Mouse (Mus musculus) stomach, embryonic 15.5 days (tissue): Measurements from ENCODE around the gene 1810024B03Rik. TPM values are rescaled to one million over a fixed set of nuclear protein-coding genes. Genes with fewer than 3 reads are reported as not detected.

Experiments used
- ATAC-seq: fragments of 200-750 bp; cut with Nextera tagmentation; 2 replicates; pipeline ENCODE4 v1.8.0; 2017; ENCODE audit warnings: low read depth, moderate number of reproducible peaks, moderate TSS enrichment; ENCODE audit not compliant: insufficient read depth, low FRiP score
- H3K27ac ChIP-seq: fragments of 300-500 bp; sonication (generic); 2 replicates; pipeline ENCODE4 v1.5.1; 2015; ENCODE audit warnings: mild to moderate bottlenecking, inconsistent platforms
- H3K27me3 ChIP-seq: fragments of 300-500 bp; sonication (generic); replicated peaks from 2 replicates; pipeline ENCODE4 v1.6.1; 2015; ENCODE audit warnings: inconsistent platforms
- H3K36me3 ChIP-seq: fragments of 300-500 bp; sonication (generic); 2 replicates; pipeline ENCODE4 v1.6.1; 2015; ENCODE audit warnings: inconsistent platforms
- H3K4me1 ChIP-seq: fragments of 300-500 bp; sonication (generic); 2 replicates; pipeline ENCODE4 v1.6.1; 2015; ENCODE audit warnings: inconsistent platforms
- H3K4me2 ChIP-seq: fragments of 300-500 bp; sonication (generic); 2 replicates; pipeline ENCODE4 v1.6.1; 2015; ENCODE audit warnings: mild to moderate bottlenecking, inconsistent platforms
- H3K4me3 ChIP-seq: fragments of 300-500 bp; sonication (generic); replicated peaks from 2 replicates; pipeline ENCODE4 v1.5.1; 2015; ENCODE audit warnings: inconsistent platforms
- H3K9ac ChIP-seq: fragments of 300-500 bp; sonication (generic); 2 replicates; pipeline ENCODE4 v1.6.1; 2015; ENCODE audit warnings: inconsistent platforms
- H3K9me3 ChIP-seq: fragments of 300-500 bp; sonication (generic); 2 replicates; pipeline ENCODE4 v1.6.1; 2016; ENCODE audit warnings: inconsistent platforms
- WGBS: fragments of 180-500 bp; shearing (Covaris S2); methylation state at CpG from one replicate; pipeline ENCODE4 v1.1.7; 2015; 5-methylcytosine and 5-hydroxymethylcytosine counted together
- polyA plus RNA-seq: library from polyadenylated mRNA; unstranded; fragments of >200 nt; fragmentation: Nextera tagmentation; extraction: Ambion mirVana; gene quantifications from 2 replicates; pipeline ENCODE4 v1.2.1, GENCODE M21; 2015

1810024B03Rik gene
- polyA plus RNA-seq, 1 experiment from 2014 or later: 1.9 TPM

DNA sequence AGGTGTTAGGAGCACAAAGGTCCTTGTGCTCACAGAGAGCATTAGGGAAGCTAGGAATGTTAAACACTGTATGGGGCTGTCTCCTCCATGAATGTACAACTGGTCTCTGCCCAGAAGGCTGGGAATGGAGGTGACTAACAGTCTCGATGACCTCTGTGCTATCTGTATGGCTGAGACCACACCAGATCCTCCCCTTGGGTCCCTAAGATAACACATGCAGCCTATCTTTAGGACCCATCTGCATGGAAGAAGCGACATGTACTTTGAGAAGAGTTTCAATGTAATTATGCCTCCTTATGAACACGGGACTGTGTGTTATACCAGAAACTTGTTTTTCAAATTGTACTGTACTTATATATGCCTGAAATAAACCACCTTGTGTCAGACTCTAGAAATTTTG is 62.4 kb downstream of the 1810024B03Rik start:
- ATAC-seq: no peak
- Histone ChIP-seq H3K9ac (no peak overlapping the region), H3K4me2 (no peak overlapping the region), H3K27ac (no peak overlapping the region), H3K9me3 (no peaks in the 10 kb centered on the region), H3K36me3 (no peaks in the 10 kb centered on the region), H3K4me3 (no peak overlapping the region), H3K27me3 (no peaks in the 10 kb centered on the region), H3K4me1 (peaks cover 8% of the 10 kb centered on the region)
- 80% methylated on average over 3 of the region's 3 CpGs for WGBS

DNA sequence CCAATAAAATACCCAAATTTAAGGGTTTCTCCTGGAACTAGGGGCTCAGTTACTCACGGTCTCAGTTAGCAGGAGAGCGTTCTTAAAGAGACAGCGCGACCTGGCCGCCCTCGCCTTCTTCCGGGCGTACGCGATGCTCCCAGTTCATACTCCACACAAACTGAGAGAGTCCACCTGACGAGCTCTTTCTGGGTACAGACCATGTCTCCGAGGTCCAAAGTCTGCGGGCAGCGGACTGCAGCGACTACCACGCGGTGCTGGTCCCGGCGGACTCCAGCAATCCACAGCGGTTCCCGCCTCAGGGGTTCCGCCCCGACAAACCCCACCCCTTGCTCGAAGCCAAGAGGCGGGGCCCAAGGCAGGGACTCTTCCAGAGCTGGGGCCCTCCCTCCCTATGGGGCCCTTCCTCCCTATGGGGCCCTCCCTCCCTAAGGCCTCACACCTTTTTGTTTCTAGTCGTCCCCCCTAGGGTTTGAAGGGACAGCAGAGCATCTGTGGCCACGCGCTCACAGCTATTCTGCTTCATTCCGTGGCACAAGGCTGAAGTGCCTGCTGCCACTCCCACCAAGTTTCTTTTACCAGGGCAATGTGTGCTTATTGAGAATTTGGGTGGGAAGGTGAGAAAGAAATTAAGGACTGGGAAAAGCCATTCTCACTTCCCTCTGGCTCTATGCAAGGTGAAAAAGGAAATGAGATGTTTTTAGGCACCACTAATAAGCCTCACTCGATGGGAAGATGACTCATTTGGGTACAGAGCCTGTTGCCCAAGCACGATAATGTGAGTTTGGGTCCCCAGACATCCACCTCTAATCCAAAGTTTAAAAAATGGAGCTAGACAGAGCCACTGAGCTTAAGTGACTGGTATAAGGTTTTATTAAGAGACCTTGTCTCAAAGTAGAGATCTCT is 64.7 kb downstream of the 1810024B03Rik start, which contains the start of gene Itpripl1:
Gene Itpripl1, minus strand, starts transcription at position 285 of the 906 bp plus-strand sequence.
- Histone ChIP-seq H3K27ac (peak within 1 kb of the TSS; percentile 28; the same call in 1 of the 2 replicates), H3K9ac (peak within 1 kb of the TSS; percentile 27; the same call in 1 of the 2 replicates), H3K4me2 (peak within 1 kb of the TSS; percentile 83), H3K36me3 (peaks cover 3% of the 10 kb centered on the region; the same call in 1 of the 2 replicates), H3K27me3 (no peaks in the 10 kb centered on the region), H3K4me3 (peak within 1 kb of the TSS; percentile 65), H3K9me3 (no peaks in the 10 kb centered on the region), H3K4me1 (peaks cover 8% of the 10 kb centered on the region)
- 3% methylated on average over 31 of the region's 31 CpGs for WGBS
- peak; percentile 98 for ATAC-seq

DNA sequence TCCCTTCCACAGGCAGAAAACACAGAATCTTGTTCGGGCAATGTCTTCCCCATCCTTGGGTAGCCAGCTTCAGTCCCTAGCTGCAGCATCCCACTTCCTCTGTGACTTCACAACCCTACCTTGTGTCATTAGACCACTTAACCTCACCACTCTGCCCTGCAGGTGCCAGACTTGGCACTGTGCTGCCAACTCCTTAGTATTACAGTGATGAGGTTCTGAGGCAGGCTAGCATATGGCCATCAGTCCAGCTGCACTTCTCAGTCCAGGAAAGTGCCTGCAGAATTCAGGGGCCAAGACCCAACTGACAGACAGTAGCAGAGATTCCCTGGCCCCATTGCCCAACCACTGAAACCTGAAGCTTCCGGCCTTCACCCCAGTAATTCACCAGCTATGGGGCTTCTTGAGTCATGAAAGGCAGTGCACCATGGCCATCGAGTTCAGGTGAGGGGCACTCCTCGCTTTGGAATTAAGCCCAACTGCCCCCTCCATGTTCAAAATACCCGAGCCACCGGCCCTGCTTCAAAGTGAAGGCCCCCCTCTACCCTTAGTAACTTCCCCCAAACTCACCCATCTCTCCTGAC is 65.4 kb downstream of the 1810024B03Rik start:
- H3K27me3 ChIP-seq: no peaks in the 10 kb centered on the region
- WGBS: 10% methylated on average over 6 of the region's 6 CpGs
- peaks cover 3% of the 10 kb centered on the region; the same call in 1 of the 2 replicates for H3K36me3 ChIP-seq
- peak overlapping the region; percentile 83 for H3K4me2 ChIP-seq
- no peaks in the 10 kb centered on the region for H3K9me3 ChIP-seq
- 0 out of 2 replicates have a peak overlapping the region, but pooled peaks have one; percentile 28 for H3K27ac ChIP-seq
- no peak for ATAC-seq
- peaks cover 13% of the 10 kb centered on the region for H3K4me1 ChIP-seq
- H3K4me3 ChIP-seq: peak overlapping the region; percentile 65
- peak overlapping the region; percentile 27; the same call in 1 of the 2 replicates for H3K9ac ChIP-seq

DNA sequence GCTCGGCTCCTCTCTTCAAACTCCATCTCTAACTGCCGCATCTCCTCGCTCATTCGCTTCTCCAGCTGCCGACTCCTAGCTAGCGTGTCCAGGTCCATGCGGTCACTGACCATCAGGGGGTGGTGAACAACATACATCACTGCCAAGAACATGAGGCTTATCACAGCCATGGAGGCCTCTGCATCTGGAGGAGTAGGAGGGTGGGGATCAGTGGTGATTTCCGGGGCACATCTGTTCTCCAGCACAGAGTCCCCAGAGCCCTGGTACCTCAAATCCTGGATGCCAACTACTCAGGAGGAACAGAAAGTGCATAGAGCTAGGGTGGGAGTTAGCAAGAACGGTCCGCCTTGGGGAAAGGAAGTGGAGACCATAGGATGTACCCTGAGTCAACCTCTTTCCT is 66.0 kb downstream of the 1810024B03Rik start:
- Histone ChIP-seq H3K4me2 (peak overlapping the region; percentile 83), H3K36me3 (peaks cover 3% of the 10 kb centered on the region; the same call in 1 of the 2 replicates), H3K4me1 (peaks cover 13% of the 10 kb centered on the region), H3K9me3 (no peaks in the 10 kb centered on the region), H3K27ac (no peak overlapping the region), H3K9ac (no peak overlapping the region), H3K4me3 (peak overlapping the region; percentile 65), H3K27me3 (no peaks in the 10 kb centered on the region)
- no peak for ATAC-seq
- WGBS: 75% methylated on average over 10 of the region's 10 CpGs

DNA sequence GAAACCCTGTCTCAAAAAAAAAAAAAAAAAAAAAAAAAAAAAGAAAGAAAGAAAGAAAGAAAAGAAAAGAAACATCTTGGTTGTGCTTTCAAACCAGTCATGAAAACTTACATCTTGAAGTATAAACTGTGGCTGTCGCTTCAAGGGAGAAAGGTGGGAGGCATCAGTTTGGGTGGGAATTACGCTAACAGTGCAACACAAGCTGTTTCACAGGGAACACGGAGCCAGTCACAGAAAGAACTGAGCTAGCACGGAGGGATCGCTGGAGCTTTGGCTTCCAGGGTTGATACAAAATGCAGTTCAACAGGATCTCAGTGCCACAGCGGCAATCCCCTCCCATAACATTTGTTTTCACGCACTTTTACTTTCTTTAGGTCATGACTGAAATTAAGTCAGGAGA is 68.1 kb downstream of the 1810024B03Rik start:
- H3K4me1 ChIP-seq: peaks cover 16% of the 10 kb centered on the region
- no peak overlapping the region for H3K9ac ChIP-seq
- ATAC-seq: no peak
- H3K27ac ChIP-seq: no peak overlapping the region
- 91% methylated on average over 7 of the region's 7 CpGs for WGBS
- H3K4me2 ChIP-seq: no peak overlapping the region
- no peak overlapping the region for H3K4me3 ChIP-seq
- no peaks in the 10 kb centered on the region for H3K27me3 ChIP-seq
- no peaks in the 10 kb centered on the region for H3K9me3 ChIP-seq
- peaks cover 3% of the 10 kb centered on the region; the same call in 1 of the 2 replicates for H3K36me3 ChIP-seq

DNA sequence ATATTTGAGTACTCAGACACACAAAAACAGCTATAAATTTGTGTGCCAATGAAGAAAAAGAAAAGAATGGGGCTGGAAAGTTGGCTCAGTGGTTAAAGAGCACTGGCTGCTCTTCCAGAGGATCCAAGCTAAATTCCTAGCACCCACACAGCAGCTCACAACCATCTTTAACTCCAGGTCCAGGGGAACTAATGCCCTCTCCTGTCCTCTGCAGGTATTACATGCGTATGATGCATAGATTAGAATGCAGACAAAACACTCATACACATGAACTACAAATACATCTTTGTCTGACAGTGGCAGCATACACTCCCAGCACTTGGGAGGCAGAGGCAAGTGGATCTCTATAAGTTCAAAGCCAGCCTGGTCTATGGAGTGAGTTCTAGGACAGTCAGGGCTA is 68.5 kb downstream of the 1810024B03Rik start:
- Histone ChIP-seq H3K27me3 (no peaks in the 10 kb centered on the region), H3K27ac (no peak overlapping the region), H3K9me3 (no peaks in the 10 kb centered on the region), H3K4me1 (peaks cover 16% of the 10 kb centered on the region), H3K9ac (no peak overlapping the region), H3K36me3 (peaks cover 3% of the 10 kb centered on the region; the same call in 1 of the 2 replicates), H3K4me3 (no peak overlapping the region), H3K4me2 (no peak overlapping the region)
- 94% methylated on average over 1 of the region's 1 CpGs for WGBS
- no peak for ATAC-seq

DNA sequence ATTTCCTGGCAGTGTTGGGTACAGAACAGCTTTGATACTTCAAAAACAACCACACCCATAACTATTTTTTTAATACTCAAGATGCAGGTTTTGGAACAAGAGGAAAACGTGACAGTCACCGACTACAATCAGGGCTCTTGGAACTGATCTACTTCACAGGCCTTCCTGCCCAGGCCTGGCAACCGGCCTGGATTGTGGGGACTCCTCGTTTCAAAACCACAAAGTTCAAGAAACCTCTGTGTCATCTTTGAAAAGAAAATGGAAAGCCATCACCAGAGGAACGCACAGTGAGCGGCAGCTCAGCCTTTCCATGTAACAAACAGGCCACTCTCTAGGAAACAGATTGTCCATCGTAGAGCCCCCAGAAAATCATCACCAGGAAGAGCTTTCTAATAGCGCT is 69.0 kb downstream of the 1810024B03Rik start:
- ATAC-seq: no peak
- no peaks in the 10 kb centered on the region for H3K27me3 ChIP-seq
- H3K9me3 ChIP-seq: no peaks in the 10 kb centered on the region
- 84% methylated on average over 8 of the region's 8 CpGs for WGBS
- H3K4me3 ChIP-seq: no peak overlapping the region
- H3K9ac ChIP-seq: no peak overlapping the region
- no peak overlapping the region for H3K4me2 ChIP-seq
- peaks cover 16% of the 10 kb centered on the region for H3K4me1 ChIP-seq
- peaks cover 3% of the 10 kb centered on the region; the same call in 1 of the 2 replicates for H3K36me3 ChIP-seq
- H3K27ac ChIP-seq: no peak overlapping the region

DNA sequence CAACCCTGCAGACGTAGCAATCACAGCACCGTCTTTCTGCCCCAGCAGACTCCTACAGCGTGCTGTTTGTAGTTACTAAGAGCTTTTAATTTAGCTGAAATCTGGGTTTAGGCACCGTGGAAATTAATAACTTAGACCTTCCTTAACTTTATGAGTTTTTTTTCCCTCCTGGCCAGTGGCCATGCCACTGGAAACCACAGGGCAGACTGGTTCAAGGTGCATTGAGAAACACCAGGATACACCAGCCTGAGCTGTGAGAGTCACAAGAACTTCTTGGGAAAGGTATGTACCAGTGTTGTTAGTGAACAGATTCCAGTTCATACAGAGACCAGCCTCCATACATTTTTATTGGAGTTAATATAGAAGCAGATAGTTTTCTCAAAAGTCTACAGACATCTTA is 69.6 kb downstream of the 1810024B03Rik start:
- H3K4me1 ChIP-seq: peaks cover 13% of the 10 kb centered on the region
- no peak overlapping the region for H3K4me2 ChIP-seq
- H3K27ac ChIP-seq: peak overlapping the region; percentile 80
- H3K9ac ChIP-seq: no peak overlapping the region
- ATAC-seq: no peak
- 79% methylated on average over 4 of the region's 4 CpGs for WGBS
- no peaks in the 10 kb centered on the region for H3K27me3 ChIP-seq
- H3K36me3 ChIP-seq: peaks cover 3% of the 10 kb centered on the region; the same call in 1 of the 2 replicates
- H3K9me3 ChIP-seq: no peaks in the 10 kb centered on the region
- no peak overlapping the region for H3K4me3 ChIP-seq

DNA sequence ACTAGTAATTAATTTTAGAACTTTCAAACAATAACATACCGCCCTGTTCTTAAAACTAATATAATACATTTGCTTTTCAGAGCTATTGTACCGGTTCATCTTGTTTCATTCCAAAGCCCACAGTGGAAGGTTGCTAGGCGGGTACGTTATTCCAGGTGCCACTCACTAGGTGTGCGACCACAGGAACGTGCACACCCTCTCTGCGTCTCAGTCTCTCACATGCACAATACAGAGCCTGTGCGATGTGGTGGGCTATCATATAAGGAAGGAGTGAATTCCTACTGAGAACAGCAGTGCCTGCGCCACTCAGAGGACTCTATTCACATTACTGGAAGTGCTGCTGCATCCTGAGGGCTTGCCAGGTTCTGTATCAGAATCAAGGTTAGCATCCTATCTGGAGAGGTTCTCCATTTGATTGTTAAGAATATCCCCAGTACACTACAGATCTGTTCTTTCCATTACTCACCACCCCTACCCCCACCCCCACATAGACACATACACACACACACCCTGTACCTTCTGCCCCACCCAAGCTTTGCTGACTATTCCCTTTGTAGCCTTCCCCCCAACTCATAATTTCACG is 70.2 kb downstream of the 1810024B03Rik start:
- Histone ChIP-seq H3K9ac (no peak overlapping the region), H3K27me3 (no peaks in the 10 kb centered on the region), H3K36me3 (peaks cover 3% of the 10 kb centered on the region; the same call in 1 of the 2 replicates), H3K27ac (peak overlapping the region; percentile 80), H3K4me1 (peaks cover 14% of the 10 kb centered on the region), H3K4me3 (no peak overlapping the region), H3K4me2 (0 out of 2 replicates have a peak overlapping the region, but pooled peaks have one; percentile 2), H3K9me3 (no peaks in the 10 kb centered on the region)
- ATAC-seq: no peak
- WGBS: 55% methylated on average over 10 of the region's 10 CpGs

DNA sequence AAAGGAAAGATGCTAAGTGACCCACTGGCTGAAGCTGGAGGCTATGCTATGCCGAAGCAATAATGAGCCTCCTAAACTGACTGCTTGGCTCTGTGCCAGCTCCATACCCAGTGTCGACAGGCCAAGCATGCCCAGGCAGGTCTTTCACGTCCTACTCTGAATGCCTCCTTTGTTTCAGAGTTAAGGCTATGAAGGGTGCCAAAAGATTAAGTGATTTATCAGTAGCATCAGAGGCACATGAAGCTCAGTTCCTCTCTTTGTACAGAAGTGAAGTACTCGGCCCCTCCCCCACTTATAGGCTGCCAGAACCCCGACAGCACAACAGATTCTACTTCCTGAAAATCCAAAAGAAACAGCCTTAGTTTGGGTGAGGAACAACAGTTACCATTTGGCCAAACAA is 71.1 kb downstream of the 1810024B03Rik start:
- H3K27ac ChIP-seq: peak overlapping the region; percentile 80
- no peak overlapping the region; the same call in 1 of the 2 replicates for H3K4me2 ChIP-seq
- 8% methylated on average over 5 of the region's 5 CpGs for WGBS

More for the DNA sequence above, 71.1 kb downstream of the 1810024B03Rik start:
- Histone ChIP-seq H3K27me3 (no peaks in the 10 kb centered on the region), H3K36me3 (peaks cover 3% of the 10 kb centered on the region; the same call in 1 of the 2 replicates), H3K9ac (no peak overlapping the region), H3K9me3 (no peaks in the 10 kb centered on the region), H3K4me1 (peaks cover 19% of the 10 kb centered on the region), H3K4me3 (no peak overlapping the region)
- peak; percentile 57 for ATAC-seq
